Mouse (Mus musculus) embryo, embryonic 10 days (tissue): ENCODE results near the gene Gucy2g.
"Not testable (repeated sequence)": the region's sequence is repeated elsewhere in the genome, so short reads cannot be mapped to it uniquely, and the experiment has no call there.

Experiments
- DNase-seq: peaks from one replicate; pipeline ENCODE4 v3.0.0-alpha.2; 2015; ENCODE audit warnings: low spot score

Gene Gucy2g

GRCm38 (mm10) chr19:55164162-55164561 is 76.9 kb downstream of the Gucy2g start:
- no peak for DNase-seq

GRCm38 (mm10) chr19:55162271-55162670 is 78.8 kb downstream of the Gucy2g start:
- DNase-seq, result peak; percentile 40

- no peak for DNase-seq
These were observed 81.2 kb downstream of the Gucy2g start for GRCm38 (mm10) chr19:55159826-55160225.

- DNase-seq, result no peak
These were observed 82.4 kb downstream of the Gucy2g start for GRCm38 (mm10) chr19:55158606-55159005.

GRCm38 (mm10) chr19:55157029-55157428 is 84.0 kb downstream of the Gucy2g start:
- DNase-seq, result no peak

GRCm38 (mm10) chr19:55152983-55153382 is 88.1 kb downstream of the Gucy2g start:
- DNase-seq, result no peak

- not testable (repeated sequence) for DNase-seq
These were observed 88.8 kb downstream of the Gucy2g start for GRCm38 (mm10) chr19:55152274-55152673.

GRCm38 (mm10) chr19:55149646-55150045 is 91.4 kb downstream of the Gucy2g start:
- DNase-seq, result peak; percentile 26

- DNase-seq, result no peak
These were observed 92.9 kb downstream of the Gucy2g start for GRCm38 (mm10) chr19:55148109-55148508.
